Mouse (Mus musculus): ENCODE data around the gene Tnfrsf25. TPM values are rescaled to one million over a fixed set of nuclear protein-coding genes. Genes with fewer than 3 reads are reported as not detected.

The Tnfrsf25 gene
- polyA plus RNA-seq, 1 experiment from 2014 or later = 0.91 TPM

- ATAC-seq (ENCODE audit: insufficient number of reproducible peaks, insufficient read depth, low FRiP score, low read depth) = no peak
- no peak overlapping the region for H3K9ac ChIP-seq (replicated peaks; ENCODE audit: low read depth, low read length)
- H3K27ac ChIP-seq (ENCODE audit: low read length) = peak overlapping the region; percentile 52; the same call in 1 of the 2 replicates
- WGBS = 55% methylated on average over 6 of the region's 6 CpGs
- H3K36me3 ChIP-seq (ENCODE audit: control insufficient read depth, insufficient read depth, low read length) = no peaks in the 10 kb centered on the region
- H3K9me3 ChIP-seq (ENCODE audit: control insufficient read depth, low read depth, low read length) = no peaks in the 10 kb centered on the region
- peak overlapping the region; percentile 3; the same call in 1 of the 2 replicates for H3K4me3 ChIP-seq (ENCODE audit: low read depth, low read length)
- H3K4me1 ChIP-seq (ENCODE audit: control insufficient read depth, insufficient read depth, low read length) = peaks cover 16% of the 10 kb centered on the region; the same call in 1 of the 2 replicates
- H3K27me3 ChIP-seq (ENCODE audit: control insufficient read depth, insufficient read depth, low read length) = no peaks in the 10 kb centered on the region
- 0 out of 2 replicates have a peak overlapping the region, but pooled peaks have one; percentile 5 for H3K4me2 ChIP-seq (replicated peaks; ENCODE audit: low read depth, low read length)
These were observed 18.8 kb upstream of the Tnfrsf25 start for GRCm38 (mm10) chr4:152096927-152097326.

DNA sequence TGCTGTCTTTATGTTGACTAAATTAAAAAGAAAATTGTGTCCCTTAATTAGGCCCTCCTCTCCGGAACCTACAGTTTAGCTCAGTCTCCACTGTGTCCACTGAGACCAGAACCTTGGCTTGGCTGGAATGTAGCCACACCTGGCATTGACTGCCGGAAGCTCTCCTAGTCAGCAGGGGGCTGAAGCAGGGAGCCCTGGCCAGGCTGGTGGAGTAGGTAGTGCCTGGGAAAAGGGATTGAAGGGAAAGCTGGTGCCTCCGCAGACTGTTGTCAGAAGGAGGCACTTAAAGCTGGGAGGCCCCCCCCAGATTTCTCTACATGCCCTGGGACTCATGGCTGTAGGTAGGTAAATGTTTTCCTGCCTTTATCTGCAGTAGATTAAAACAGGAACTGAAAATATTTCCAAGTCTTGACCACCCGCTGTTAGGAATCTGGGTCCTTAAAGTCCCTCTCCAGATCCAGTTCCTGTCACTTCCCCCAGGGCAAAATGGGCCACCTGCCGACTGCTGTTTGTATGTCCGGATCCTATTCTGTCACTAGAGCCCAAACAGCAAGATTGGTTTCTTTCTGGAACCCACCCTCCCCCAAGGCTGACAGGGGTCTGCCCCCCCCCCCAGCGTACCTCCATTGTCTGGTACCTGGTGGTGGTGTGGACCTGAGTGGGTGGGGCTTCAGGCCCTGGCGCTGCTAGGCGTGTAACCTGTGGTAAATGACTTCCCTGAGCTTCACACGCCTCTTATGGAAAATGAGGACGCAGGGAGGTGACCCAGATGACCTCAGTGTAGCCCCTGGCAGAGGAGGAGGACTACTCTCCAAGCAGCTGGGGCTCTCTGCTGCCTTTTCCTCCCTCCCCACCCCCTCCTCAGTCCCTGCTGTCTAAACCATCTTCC is 17.6 kb upstream of the Tnfrsf25 start:
- Histone ChIP-seq H3K27me3 (ENCODE audit: control insufficient read depth, insufficient read depth, low read length) (no peaks in the 10 kb centered on the region), H3K9ac (replicated peaks; ENCODE audit: low read depth, low read length) (no peak overlapping the region), H3K4me1 (ENCODE audit: control insufficient read depth, insufficient read depth, low read length) (peaks cover 9% of the 10 kb centered on the region; the same call in 1 of the 2 replicates), H3K4me2 (replicated peaks; ENCODE audit: low read depth, low read length) (peak overlapping the region; percentile 10; the same call in 1 of the 2 replicates), H3K4me3 (ENCODE audit: low read depth, low read length) (no peak overlapping the region; the same call in 1 of the 2 replicates), H3K36me3 (ENCODE audit: control insufficient read depth, insufficient read depth, low read length) (peaks cover 7% of the 10 kb centered on the region), H3K27ac (ENCODE audit: low read length) (peak overlapping the region; percentile 52; the same call in 1 of the 2 replicates), H3K9me3 (ENCODE audit: control insufficient read depth, low read depth, low read length) (no peaks in the 10 kb centered on the region)
- WGBS = 32% methylated on average over 11 of the region's 11 CpGs
- ATAC-seq (ENCODE audit: insufficient number of reproducible peaks, insufficient read depth, low FRiP score, low read depth) = no peak; the same call in 1 of the 2 replicates

- H3K9me3 ChIP-seq (ENCODE audit: control insufficient read depth, low read depth, low read length) = no peaks in the 10 kb centered on the region
- no peak for ATAC-seq (ENCODE audit: insufficient number of reproducible peaks, insufficient read depth, low FRiP score, low read depth)
- H3K27me3 ChIP-seq (ENCODE audit: control insufficient read depth, insufficient read depth, low read length) = no peaks in the 10 kb centered on the region
- WGBS = 66% methylated on average over 11 of the region's 11 CpGs
- peaks cover 15% of the 10 kb centered on the region for H3K36me3 ChIP-seq (ENCODE audit: control insufficient read depth, insufficient read depth, low read length)
- H3K4me3 ChIP-seq (ENCODE audit: low read depth, low read length) = no peak overlapping the region
- peaks cover 9% of the 10 kb centered on the region; the same call in 1 of the 2 replicates for H3K4me1 ChIP-seq (ENCODE audit: control insufficient read depth, insufficient read depth, low read length)
- H3K4me2 ChIP-seq (replicated peaks; ENCODE audit: low read depth, low read length) = no peak overlapping the region
- no peak overlapping the region for H3K9ac ChIP-seq (replicated peaks; ENCODE audit: low read depth, low read length)
- no peak overlapping the region for H3K27ac ChIP-seq (ENCODE audit: low read length)
These were observed 15.2 kb upstream of the Tnfrsf25 start for GRCm38 (mm10) chr4:152100541-152100940.

- H3K4me1 ChIP-seq (ENCODE audit: control insufficient read depth, insufficient read depth, low read length) = peaks cover 9% of the 10 kb centered on the region; the same call in 1 of the 2 replicates
- ATAC-seq (ENCODE audit: insufficient number of reproducible peaks, insufficient read depth, low FRiP score, low read depth) = no peak
- WGBS = 58% methylated on average over 7 of the region's 7 CpGs
- no peaks in the 10 kb centered on the region for H3K27me3 ChIP-seq (ENCODE audit: control insufficient read depth, insufficient read depth, low read length)
- no peak overlapping the region for H3K4me3 ChIP-seq (ENCODE audit: low read depth, low read length)
- H3K27ac ChIP-seq (ENCODE audit: low read length) = no peak overlapping the region
- no peaks in the 10 kb centered on the region for H3K9me3 ChIP-seq (ENCODE audit: control insufficient read depth, low read depth, low read length)
- no peak overlapping the region for H3K4me2 ChIP-seq (replicated peaks; ENCODE audit: low read depth, low read length)
- H3K36me3 ChIP-seq (ENCODE audit: control insufficient read depth, insufficient read depth, low read length) = peaks cover 17% of the 10 kb centered on the region
- H3K9ac ChIP-seq (replicated peaks; ENCODE audit: low read depth, low read length) = no peak overlapping the region
These were observed 14.6 kb upstream of the Tnfrsf25 start for GRCm38 (mm10) chr4:152101081-152101653.

DNA sequence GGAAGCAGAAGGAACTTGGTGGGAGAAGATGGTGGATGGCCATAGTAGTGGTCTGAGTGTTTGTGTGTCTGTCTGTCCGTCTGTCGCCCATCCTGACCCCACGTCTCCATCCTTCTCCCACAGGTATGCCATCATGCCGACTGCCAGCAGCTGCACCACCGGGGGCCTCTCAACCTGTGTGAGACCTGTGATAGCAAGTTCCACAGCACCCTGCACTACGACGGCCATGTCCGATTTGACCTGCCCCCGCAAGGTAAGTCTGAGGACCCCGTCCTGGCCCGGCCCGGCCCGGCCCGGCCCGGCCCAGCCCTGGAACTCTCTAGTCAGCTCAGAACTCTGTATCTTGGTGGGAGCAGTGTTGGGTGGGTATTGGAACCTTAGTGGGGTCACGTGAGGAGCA is 13.8 kb upstream of the Tnfrsf25 start:
- H3K9ac ChIP-seq (replicated peaks; ENCODE audit: low read depth, low read length) = no peak overlapping the region
- H3K4me3 ChIP-seq (ENCODE audit: low read depth, low read length) = no peak overlapping the region
- H3K36me3 ChIP-seq (ENCODE audit: control insufficient read depth, insufficient read depth, low read length) = peaks cover 17% of the 10 kb centered on the region
- H3K4me2 ChIP-seq (replicated peaks; ENCODE audit: low read depth, low read length) = no peak overlapping the region
- H3K27me3 ChIP-seq (ENCODE audit: control insufficient read depth, insufficient read depth, low read length) = no peaks in the 10 kb centered on the region
- WGBS = 91% methylated on average over 16 of the region's 16 CpGs
- no peak for ATAC-seq (ENCODE audit: insufficient number of reproducible peaks, insufficient read depth, low FRiP score, low read depth)
- H3K9me3 ChIP-seq (ENCODE audit: control insufficient read depth, low read depth, low read length) = no peaks in the 10 kb centered on the region
- no peak overlapping the region for H3K27ac ChIP-seq (ENCODE audit: low read length)
- H3K4me1 ChIP-seq (ENCODE audit: control insufficient read depth, insufficient read depth, low read length) = peaks cover 9% of the 10 kb centered on the region; the same call in 1 of the 2 replicates

- H3K27ac ChIP-seq (ENCODE audit: low read length) = no peak overlapping the region
- no peak overlapping the region for H3K4me3 ChIP-seq (ENCODE audit: low read depth, low read length)
- no peak for ATAC-seq (ENCODE audit: insufficient number of reproducible peaks, insufficient read depth, low FRiP score, low read depth)
- no peaks in the 10 kb centered on the region for H3K27me3 ChIP-seq (ENCODE audit: control insufficient read depth, insufficient read depth, low read length)
- no peaks in the 10 kb centered on the region for H3K9me3 ChIP-seq (ENCODE audit: control insufficient read depth, low read depth, low read length)
- peaks cover 14% of the 10 kb centered on the region for H3K4me1 ChIP-seq (ENCODE audit: control insufficient read depth, insufficient read depth, low read length)
- peaks cover 17% of the 10 kb centered on the region for H3K36me3 ChIP-seq (ENCODE audit: control insufficient read depth, insufficient read depth, low read length)
- 42% methylated on average over 7 of the region's 7 CpGs for WGBS
- no peak overlapping the region for H3K4me2 ChIP-seq (replicated peaks; ENCODE audit: low read depth, low read length)
- no peak overlapping the region; the same call in 1 of the 2 replicates for H3K9ac ChIP-seq (replicated peaks; ENCODE audit: low read depth, low read length)
These were observed 12.7 kb upstream of the Tnfrsf25 start for GRCm38 (mm10) chr4:152103025-152103424.

DNA sequence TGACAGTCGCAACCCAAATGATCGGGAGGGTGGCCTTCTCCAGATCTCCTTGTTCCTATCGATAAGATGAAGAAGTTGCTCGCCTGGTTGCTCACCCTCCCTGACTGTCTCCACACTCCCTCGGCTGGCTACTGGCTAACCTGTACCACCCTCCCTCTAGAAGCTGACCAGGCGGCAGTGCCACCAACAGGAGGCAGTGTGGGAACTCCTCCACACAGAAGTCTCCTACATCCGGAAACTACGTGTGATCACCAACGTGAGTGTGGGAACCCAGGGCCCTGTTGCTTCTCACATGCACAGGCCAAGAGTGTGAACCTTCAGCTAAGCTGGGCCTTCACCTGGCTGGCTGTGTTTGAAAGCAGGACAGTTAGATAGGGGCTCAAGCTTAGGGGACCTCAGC is 9.0 kb upstream of the Tnfrsf25 start:
- 58% methylated on average over 9 of the region's 9 CpGs for WGBS
- Histone ChIP-seq H3K27me3 (ENCODE audit: control insufficient read depth, insufficient read depth, low read length) (no peaks in the 10 kb centered on the region), H3K4me1 (ENCODE audit: control insufficient read depth, insufficient read depth, low read length) (peaks cover 15% of the 10 kb centered on the region), H3K36me3 (ENCODE audit: control insufficient read depth, insufficient read depth, low read length) (peaks cover 21% of the 10 kb centered on the region), H3K27ac (ENCODE audit: low read length) (no peak overlapping the region), H3K9me3 (ENCODE audit: control insufficient read depth, low read depth, low read length) (no peaks in the 10 kb centered on the region), H3K4me3 (ENCODE audit: low read depth, low read length) (no peak overlapping the region), H3K4me2 (replicated peaks; ENCODE audit: low read depth, low read length) (no peak overlapping the region), H3K9ac (replicated peaks; ENCODE audit: low read depth, low read length) (no peak overlapping the region)
- no peak for ATAC-seq (ENCODE audit: insufficient number of reproducible peaks, insufficient read depth, low FRiP score, low read depth)

DNA sequence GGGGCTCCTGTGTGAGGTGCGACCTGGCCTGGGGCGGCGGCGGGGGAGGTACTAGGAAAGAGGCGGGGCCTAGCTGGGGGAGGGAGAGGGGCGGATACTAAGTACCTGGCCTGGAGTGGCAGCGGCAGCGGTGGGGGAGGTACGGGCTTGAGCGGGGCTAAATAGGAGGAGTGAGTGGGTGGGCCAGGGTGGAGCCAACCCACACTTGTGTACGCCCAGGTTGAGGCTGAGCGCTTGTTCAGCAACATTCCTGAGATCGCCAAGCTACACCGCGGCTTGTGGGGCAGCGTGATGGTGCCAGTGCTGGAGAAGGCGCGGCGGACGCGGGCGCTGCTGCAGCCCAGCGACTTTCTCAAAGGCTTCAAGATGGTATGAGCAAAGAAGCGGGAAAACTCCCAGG is 8.2 kb upstream of the Tnfrsf25 start:
- Histone ChIP-seq H3K9ac (replicated peaks; ENCODE audit: low read depth, low read length) (no peak overlapping the region; the same call in 1 of the 2 replicates), H3K9me3 (ENCODE audit: control insufficient read depth, low read depth, low read length) (no peaks in the 10 kb centered on the region), H3K4me3 (ENCODE audit: low read depth, low read length) (peak overlapping the region; percentile 28; the same call in 1 of the 2 replicates), H3K4me1 (ENCODE audit: control insufficient read depth, insufficient read depth, low read length) (peaks cover 15% of the 10 kb centered on the region), H3K36me3 (ENCODE audit: control insufficient read depth, insufficient read depth, low read length) (peaks cover 21% of the 10 kb centered on the region; the same call in 1 of the 2 replicates), H3K27me3 (ENCODE audit: control insufficient read depth, insufficient read depth, low read length) (no peaks in the 10 kb centered on the region), H3K4me2 (replicated peaks; ENCODE audit: low read depth, low read length) (peak overlapping the region; percentile 60), H3K27ac (ENCODE audit: low read length) (peak overlapping the region; percentile 83)
- 7% methylated on average over 24 of the region's 24 CpGs for WGBS
- peak; percentile 89 for ATAC-seq (ENCODE audit: insufficient number of reproducible peaks, insufficient read depth, low FRiP score, low read depth)

All from stomach, embryonic 14.5 days (tissue).